19 mouse cellular contexts compared by ENCODE assay signal in genomic region chr9:50475318-50475717, GRCm38 (mm10). TPM values are rescaled to one million over a fixed set of nuclear protein-coding genes. Genes with fewer than 3 reads are reported as not detected.
"Had no signal": no experiment of that assay in that cellular context is flagged by ENCODE, and none has a peak within 500 bp of the region (broad histone marks: within the 10 kb centered on the region; RNA-seq: fewer than 3 reads in every experiment).

No protein-coding gene starts in this region.

- H3K27ac ChIP-seq: lung, embryonic 15.5 days; macrophage; midbrain, embryonic 13.5 days; midbrain, embryonic 15.5 days; neural tube, embryonic 12.5 days; stomach, embryonic 15.5 days; stomach, postnatal 0 days had no signal

- ATAC-seq: liver, postnatal 0 days; lung, postnatal 0 days; midbrain, embryonic 13.5 days; midbrain, embryonic 15.5 days had no signal

- H3K4me3 ChIP-seq: lung, embryonic 15.5 days; midbrain, embryonic 13.5 days; midbrain, embryonic 15.5 days; neural tube, embryonic 12.5 days; stomach, embryonic 15.5 days had no signal

- H3K27me3 ChIP-seq: lung, embryonic 15.5 days; neural tube, embryonic 12.5 days; stomach, embryonic 15.5 days had no signal

- H3K4me2 ChIP-seq: lung, embryonic 15.5 days; midbrain, embryonic 11.5 days; midbrain, embryonic 13.5 days; midbrain, embryonic 15.5 days; neural tube, embryonic 12.5 days; stomach, embryonic 15.5 days had no signal

- H3K36me3 ChIP-seq: lung, embryonic 15.5 days; midbrain, embryonic 13.5 days; midbrain, embryonic 15.5 days; neural tube, embryonic 12.5 days; stomach, embryonic 15.5 days had no signal

- DNase-seq: liver, postnatal 0 days; lung, adult 2 months; lung, postnatal 14 days; lung, postnatal 36 days; right cerebral cortex, postnatal 14 days; thymus, adult 2 months; thymus, postnatal 25 days; thymus, postnatal 4 days had no signal

- H3K9me3 ChIP-seq: lung, embryonic 15.5 days; megakaryocyte, embryonic 14.5 days; midbrain, embryonic 13.5 days; midbrain, embryonic 15.5 days; neural tube, embryonic 12.5 days; stomach, embryonic 15.5 days had no signal

- H3K4me1 ChIP-seq: midbrain, embryonic 15.5 days; neural tube, embryonic 12.5 days had no signal

- H3K9ac ChIP-seq: liver, postnatal 0 days; lung, embryonic 15.5 days; midbrain, embryonic 13.5 days; midbrain, embryonic 15.5 days; neural tube, embryonic 12.5 days; stomach, embryonic 15.5 days had no signal

RNA-seq across cellular contexts. Expression of gene Plet1, which starts 19.0 kb away (rescaled TPM):
- total RNA-seq: monocyte, adult 5-6 weeks had no signal
- polyA plus RNA-seq: macrophage had no signal
